In genomic region chr8:11010913-11011605, GRCm38 (mm10) we compare ENCODE assay signal across 8 mouse cellular contexts. TPM values are rescaled to one million over a fixed set of nuclear protein-coding genes. Genes with fewer than 3 reads are reported as not detected.
DNase-seq lines count a peak whose midpoint lies in the region; ATAC-seq lines count a peak whose summit lies in the region.

No protein-coding gene starts in this region.

- no peak for ATAC-seq in midbrain, embryonic 16.5 days
- no peak for ATAC-seq in forebrain, embryonic 14.5 days
- no peak for ATAC-seq in neural tube, embryonic 13.5 days (ENCODE audit: low read depth)

- 8% methylated on average over 11 of the region's 11 CpGs for WGBS in midbrain, embryonic 10.5 days
- WGBS in midbrain, embryonic 16.5 days, result 7% methylated on average over 11 of the region's 11 CpGs
- 13% methylated on average over 11 of the region's 11 CpGs for WGBS in forebrain, embryonic 14.5 days
- 13% methylated on average over 11 of the region's 11 CpGs for WGBS in neural tube, embryonic 13.5 days

- H3K4me2 ChIP-seq in midbrain, embryonic 16.5 days (ENCODE audit: low read length), result no peak overlapping the region
- H3K4me2 ChIP-seq in forebrain, embryonic 14.5 days (ENCODE audit: low read length), result 0 out of 2 replicates have a peak overlapping the region, but pooled peaks have one; percentile 1
- peak overlapping the region; percentile 77; the same call in 1 of the 2 replicates for H3K4me2 ChIP-seq in neural tube, embryonic 13.5 days

- H3K27ac ChIP-seq in midbrain, embryonic 10.5 days (replicated peaks), result no peak overlapping the region; the same call in 1 of the 2 replicates
- H3K27ac ChIP-seq in midbrain, embryonic 16.5 days (ENCODE audit: low read length), result no peak overlapping the region
- no peak overlapping the region for H3K27ac ChIP-seq in forebrain, embryonic 14.5 days (ENCODE audit: low read depth, low read length)
- no peak overlapping the region for H3K27ac ChIP-seq in neural tube, embryonic 13.5 days (replicated peaks)

- peak; percentile 22 for DNase-seq in midbrain, embryonic 10.5 days (ENCODE audit: low spot score)
- peak; percentile 39 for DNase-seq in forebrain, embryonic 14.5 days (ENCODE audit: low spot score)
- peak; percentile 78 for DNase-seq in kidney, adult 9 months
- no peak for DNase-seq in urinary bladder, postnatal 14 days (ENCODE audit: low spot score)
- DNase-seq in left cerebral cortex, adult 8-10 months (ENCODE audit: low spot score in 2 of 2), result no peak
- DNase-seq in urinary bladder, postnatal 4 days (ENCODE audit: low spot score in 2 of 2), result no peak

- H3K9ac ChIP-seq in midbrain, embryonic 16.5 days (ENCODE audit: low read depth, low read length), result no peak overlapping the region
- H3K9ac ChIP-seq in forebrain, embryonic 14.5 days (ENCODE audit: low read length), result no peak overlapping the region
- H3K9ac ChIP-seq in neural tube, embryonic 13.5 days, result peak overlapping the region; percentile 90; the same call in 1 of the 2 replicates

- H3K27me3 ChIP-seq in midbrain, embryonic 10.5 days (ENCODE audit: low read depth, poor library complexity, severe bottlenecking), result peaks cover 14% of the 10 kb centered on the region; the same call in 1 of the 2 replicates
- H3K27me3 ChIP-seq in midbrain, embryonic 16.5 days (ENCODE audit: control insufficient read depth, insufficient read depth, low read depth, low read length), result no peaks in the 10 kb centered on the region
- H3K27me3 ChIP-seq in forebrain, embryonic 14.5 days (replicated peaks; ENCODE audit: control insufficient read depth, insufficient read depth, low read length), result 0 out of 2 replicates have a peak, but pooled peaks cover 3% of the 10 kb centered on the region
- no peaks in the 10 kb centered on the region for H3K27me3 ChIP-seq in neural tube, embryonic 13.5 days

- peaks cover 55% of the 10 kb centered on the region for H3K4me1 ChIP-seq in midbrain, embryonic 10.5 days
- H3K4me1 ChIP-seq in midbrain, embryonic 16.5 days (ENCODE audit: control insufficient read depth, insufficient read depth, low read length), result peaks cover 19% of the 10 kb centered on the region
- peaks cover 20% of the 10 kb centered on the region for H3K4me1 ChIP-seq in forebrain, embryonic 14.5 days (ENCODE audit: control insufficient read depth, insufficient read depth, low read length)
- peaks cover 34% of the 10 kb centered on the region for H3K4me1 ChIP-seq in neural tube, embryonic 13.5 days (replicated peaks)

- H3K36me3 ChIP-seq in midbrain, embryonic 10.5 days, result peaks cover 8% of the 10 kb centered on the region
- no peaks in the 10 kb centered on the region for H3K36me3 ChIP-seq in midbrain, embryonic 16.5 days (ENCODE audit: control insufficient read depth, insufficient read depth, low read length)
- H3K36me3 ChIP-seq in forebrain, embryonic 14.5 days (ENCODE audit: control insufficient read depth, insufficient read depth, low read length), result peaks cover 1% of the 10 kb centered on the region; the same call in 1 of the 2 replicates
- H3K36me3 ChIP-seq in neural tube, embryonic 13.5 days, result no peaks in the 10 kb centered on the region

- H3K9me3 ChIP-seq in midbrain, embryonic 10.5 days (replicated peaks), result no peaks in the 10 kb centered on the region
- H3K9me3 ChIP-seq in midbrain, embryonic 16.5 days (replicated peaks; ENCODE audit: control insufficient read depth, low read length, poor library complexity, severe bottlenecking), result no peaks in the 10 kb centered on the region
- no peaks in the 10 kb centered on the region for H3K9me3 ChIP-seq in forebrain, embryonic 14.5 days (replicated peaks; ENCODE audit: control insufficient read depth, low read length)
- H3K9me3 ChIP-seq in neural tube, embryonic 13.5 days, result no peaks in the 10 kb centered on the region

- peak overlapping the region; percentile 9; the same call in 1 of the 2 replicates for H3K4me3 ChIP-seq in midbrain, embryonic 10.5 days
- H3K4me3 ChIP-seq in midbrain, embryonic 16.5 days (ENCODE audit: low read depth, low read length), result no peak overlapping the region
- H3K4me3 ChIP-seq in forebrain, embryonic 14.5 days (ENCODE audit: low read depth, low read length), result no peak overlapping the region
- H3K4me3 ChIP-seq in neural tube, embryonic 13.5 days, result no peak overlapping the region

RNA-seq across cellular contexts. Expression of gene Irs2, which starts 2.8 kb away (rescaled TPM):
- 5.6 and 5.9 TPM in 2 replicates for polyA plus RNA-seq in midbrain, embryonic 10.5 days (2016; fragmentation: Nextera tagmentation; extraction: Ambion mirVana)
- polyA plus RNA-seq in midbrain, embryonic 16.5 days (2015; fragmentation: Nextera tagmentation; extraction: Ambion mirVana), result 3.8 and 5.1 TPM in 2 replicates
- polyA plus RNA-seq in forebrain, embryonic 14.5 days (2014; fragmentation: Nextera tagmentation; extraction: Ambion mirVana), result 3.9 and 4.0 TPM in 2 replicates
- 5.6 and 6.6 TPM in 2 replicates for polyA plus RNA-seq in neural tube, embryonic 13.5 days (2015; fragmentation: Nextera tagmentation; extraction: Ambion mirVana)
- total RNA-seq in left cerebral cortex, adult 8-10 months (2022), result 10 to 100 TPM; 39.4 to 46.7 (median 43.6) TPM

Comparison
In these comparisons a context has a peak if more than half of its experiments do, and no peak if none do; other contexts are left out.
1. DNase-seq: peak in midbrain, embryonic 10.5 days (single experiment), forebrain, embryonic 14.5 days (single experiment) and kidney, adult 9 months (single experiment); none in urinary bladder, postnatal 14 days (single experiment), left cerebral cortex, adult 8-10 months (0 of 2) and urinary bladder, postnatal 4 days (0 of 2).